Mouse (Mus musculus): Measurements from ENCODE around the gene Treml1.
A peak's percentile ranks its signal among the peaks of the same experiment; 100 is the strongest.

Treml1 gene

GRCm38 (mm10) chr17:48362346-48362745 lies 2.6 kb downstream of the Treml1 start:
- DNase-seq, result no peak

DNA sequence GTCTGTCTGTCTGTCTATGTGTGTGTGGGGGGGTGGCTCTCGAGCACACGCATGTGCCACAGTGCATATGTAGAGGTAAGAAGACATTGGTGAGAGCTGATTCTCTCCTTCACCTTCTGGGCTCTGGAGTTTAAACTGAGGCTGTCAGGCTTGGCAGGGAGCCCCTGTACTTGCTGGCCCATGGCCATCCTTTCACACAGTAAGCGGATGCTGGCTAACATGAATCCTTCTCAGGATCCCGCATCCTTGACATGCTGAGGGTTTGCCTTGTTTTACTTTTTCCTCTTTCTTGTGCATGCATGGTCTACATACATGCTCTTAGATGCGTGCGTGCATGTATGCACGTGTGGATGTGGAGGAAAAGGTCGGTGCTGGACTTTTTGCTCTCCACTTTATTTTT lies 3.2 kb downstream of the Treml1 start:
- peak; percentile 27 to 74 for DNase-seq

GRCm38 (mm10) chr17:48363421-48363965 lies 3.8 kb downstream of the Treml1 start:
- DNase-seq, result no peak

GRCm38 (mm10) chr17:48365511-48366155 lies 5.9 kb downstream of the Treml1 start:
- no peak for DNase-seq

GRCm38 (mm10) chr17:48366806-48367205 lies 7.1 kb downstream of the Treml1 start:
- DNase-seq, result no peak

DNA sequence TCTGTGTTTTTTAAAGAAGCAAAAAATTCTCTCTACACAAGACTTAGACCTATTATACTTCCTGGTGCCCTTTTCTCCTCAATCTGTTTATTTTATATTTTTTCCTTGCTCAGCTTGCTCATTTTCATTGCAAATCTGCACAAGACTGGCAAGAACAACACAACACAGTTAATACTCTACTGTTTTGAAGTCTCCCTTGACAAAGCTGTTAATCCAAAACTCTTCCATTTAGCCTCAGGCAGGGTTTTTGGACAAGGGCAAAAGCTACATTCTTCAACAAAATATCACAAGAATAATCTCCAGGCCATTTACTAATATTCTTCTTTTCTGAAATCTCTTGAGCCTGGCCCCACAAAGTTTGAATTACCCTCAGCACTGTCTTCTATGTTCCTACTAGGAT lies 11.9 kb downstream of the Treml1 start:
- DNase-seq, result peak in 1 of 2 experiments; percentile 9

- DNase-seq, result no peak
Measured at GRCm38 (mm10) chr17:48372987-48373386, 13.3 kb downstream of the Treml1 start.

GRCm38 (mm10) chr17:48376102-48376501 lies 16.4 kb downstream of the Treml1 start:
- DNase-seq, result no peak

DNA sequence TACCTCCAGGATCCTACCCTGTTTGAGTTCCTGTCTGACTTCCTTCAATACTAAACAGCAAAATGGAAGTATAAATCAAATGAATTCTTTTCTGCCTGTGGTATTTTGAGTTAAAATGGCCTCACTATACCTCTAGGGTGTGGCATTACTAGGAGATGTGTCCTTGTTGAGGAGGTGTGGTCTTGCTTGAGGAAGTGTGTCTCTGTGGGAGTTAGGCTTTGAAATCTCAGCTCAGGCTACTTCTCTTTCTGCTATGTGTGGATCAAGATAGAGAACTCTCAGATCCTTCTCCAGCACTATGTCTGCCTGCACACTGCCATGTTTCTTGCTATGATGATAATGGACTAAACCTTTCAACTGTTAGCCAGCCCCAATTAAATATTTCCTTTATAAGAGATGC lies 19.3 kb downstream of the Treml1 start:
- DNase-seq, result no peak

GRCm38 (mm10) chr17:48385786-48386461 lies 26.2 kb downstream of the Treml1 start:
- no peak for DNase-seq

GRCm38 (mm10) chr17:48388666-48389065 lies 28.9 kb downstream of the Treml1 start:
- DNase-seq, result no peak

DNA sequence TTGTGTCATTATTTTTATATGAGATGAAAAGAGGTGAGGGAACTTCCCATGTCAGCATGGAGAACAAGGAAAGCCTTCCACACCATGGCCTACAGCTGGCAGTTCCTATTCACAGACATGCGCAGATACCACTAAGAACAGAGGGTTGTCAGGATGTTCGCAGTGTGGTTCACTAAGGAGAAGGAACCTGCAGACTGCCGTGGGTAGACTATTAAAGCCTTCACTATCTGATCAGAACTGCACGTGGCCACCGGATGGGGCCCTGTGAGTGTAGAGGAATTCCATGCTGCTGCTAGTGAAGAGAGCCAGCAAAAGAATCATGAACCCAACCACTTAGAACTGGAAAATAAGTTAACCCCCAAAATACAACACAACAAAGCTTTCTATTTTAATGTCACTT lies 29.7 kb downstream of the Treml1 start:
- DNase-seq, result no peak

DNA sequence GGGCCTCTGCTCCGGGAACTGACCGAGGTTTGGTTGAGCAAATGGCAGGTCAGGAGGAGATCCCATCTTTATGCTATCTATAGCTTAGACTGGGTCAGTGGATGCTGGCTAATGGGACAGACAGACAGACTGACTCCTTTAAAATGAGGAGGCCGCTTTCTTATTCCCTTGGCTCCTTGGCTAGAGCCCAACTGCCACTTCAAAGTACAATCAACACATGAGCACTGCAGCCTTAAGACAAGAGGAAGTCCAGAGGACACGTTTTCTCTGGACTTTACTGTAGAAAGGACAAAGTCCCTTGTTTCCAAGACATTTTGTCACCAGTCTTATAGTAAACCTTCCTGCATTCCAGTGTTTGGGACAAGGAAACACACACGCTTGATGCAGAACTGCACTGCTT lies 31.7 kb downstream of the Treml1 start:
- peak; percentile 16 to 62 for DNase-seq

GRCm38 (mm10) chr17:48392616-48393015 lies 32.9 kb downstream of the Treml1 start:
- no peak for DNase-seq

DNA sequence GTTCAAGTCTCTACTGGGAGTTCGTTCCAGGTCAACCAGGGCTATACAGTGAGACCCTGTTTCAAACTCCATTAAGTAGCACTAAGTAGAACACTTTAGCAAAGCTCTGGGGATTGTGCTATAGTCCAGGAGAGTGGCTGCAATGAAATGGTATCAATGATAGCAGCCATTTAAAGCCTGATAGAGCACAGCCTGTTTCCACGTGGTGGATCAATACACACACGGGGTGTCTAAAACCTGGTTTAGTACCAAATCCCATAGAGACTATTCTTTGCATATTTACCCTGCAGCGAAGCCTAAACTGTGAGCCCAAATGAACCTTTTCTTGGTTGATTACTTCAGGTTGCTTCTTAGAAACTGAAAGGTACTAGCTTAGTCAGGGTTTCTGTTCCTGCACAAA lies 42.0 kb downstream of the Treml1 start:
- DNase-seq, result no peak

DNA sequence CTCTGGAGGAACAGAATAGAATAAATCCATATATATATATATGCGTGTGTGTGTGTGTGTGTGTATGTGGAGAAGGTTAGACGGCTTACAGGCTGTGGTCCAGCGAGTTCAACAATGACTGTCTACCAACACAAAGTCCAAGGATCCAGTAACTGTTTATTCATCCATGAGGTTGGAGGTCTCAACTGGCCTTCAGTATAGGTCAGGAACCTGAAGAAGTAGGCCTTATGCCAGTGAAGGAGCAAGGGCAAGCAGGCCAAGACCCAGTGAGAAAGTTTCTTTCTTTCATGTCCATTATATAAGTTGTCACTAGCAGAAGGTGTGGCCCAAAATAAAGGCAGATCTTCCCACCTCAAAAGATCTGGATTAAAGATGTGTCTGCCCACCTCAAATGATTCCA lies 43.0 kb downstream of the Treml1 start:
- DNase-seq, result peak in 1 of 2 experiments; percentile 32

DNA sequence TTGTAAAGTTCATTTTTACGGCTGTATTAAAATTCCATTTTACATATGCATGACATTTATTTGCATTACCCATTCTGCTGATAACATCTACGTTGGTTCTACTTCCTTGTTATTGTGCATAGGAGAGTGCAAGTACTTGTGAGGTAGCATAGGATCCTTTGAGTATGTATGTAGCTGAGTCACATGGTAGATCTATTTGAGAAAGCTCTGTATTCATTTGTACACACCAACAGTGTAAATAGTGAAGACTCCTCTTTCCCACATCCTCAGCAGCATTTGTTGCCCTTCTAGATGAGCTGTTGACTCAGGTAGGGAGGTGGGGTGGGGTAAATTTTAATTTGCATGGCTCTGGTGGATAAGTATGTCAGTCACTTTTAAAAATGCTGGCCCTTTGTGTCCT lies 44.1 kb downstream of the Treml1 start:
- DNase-seq, result no peak

GRCm38 (mm10) chr17:48404706-48405105 lies 45.0 kb downstream of the Treml1 start:
- no peak for DNase-seq

GRCm38 (mm10) chr17:48407154-48407553 lies 47.4 kb downstream of the Treml1 start:
- no peak for DNase-seq

DNA sequence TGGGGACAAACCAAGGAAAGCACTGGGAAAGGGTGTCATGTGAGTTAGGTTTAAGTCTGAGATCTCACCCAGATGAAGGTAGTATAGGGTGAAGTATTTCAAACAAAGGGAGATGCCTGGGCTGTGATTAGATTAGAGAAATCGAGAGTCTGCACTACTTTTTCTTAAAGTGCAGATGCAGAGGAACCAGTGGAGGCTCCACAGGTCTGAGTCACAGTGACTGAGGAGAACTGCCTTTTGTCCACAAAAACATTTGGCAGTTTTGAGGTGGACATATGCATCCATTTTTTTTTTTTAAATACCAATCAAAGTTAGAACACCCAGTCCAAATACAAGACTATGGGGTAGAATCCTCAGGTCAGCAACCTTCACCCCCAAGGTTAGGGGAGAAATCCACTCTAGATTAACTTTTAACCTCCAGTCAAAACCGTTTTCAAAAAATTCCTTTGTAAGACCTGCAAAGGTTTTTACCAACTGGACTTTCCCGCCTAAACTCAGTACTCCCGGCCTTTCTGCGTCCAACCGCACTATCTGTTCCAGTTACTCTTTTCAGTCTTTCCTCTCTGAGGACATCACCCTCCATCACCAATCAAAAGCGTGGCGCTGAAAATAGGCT lies 48.3 kb downstream of the Treml1 start:
- DNase-seq, result peak in 1 of 2 experiments; percentile 15

DNA sequence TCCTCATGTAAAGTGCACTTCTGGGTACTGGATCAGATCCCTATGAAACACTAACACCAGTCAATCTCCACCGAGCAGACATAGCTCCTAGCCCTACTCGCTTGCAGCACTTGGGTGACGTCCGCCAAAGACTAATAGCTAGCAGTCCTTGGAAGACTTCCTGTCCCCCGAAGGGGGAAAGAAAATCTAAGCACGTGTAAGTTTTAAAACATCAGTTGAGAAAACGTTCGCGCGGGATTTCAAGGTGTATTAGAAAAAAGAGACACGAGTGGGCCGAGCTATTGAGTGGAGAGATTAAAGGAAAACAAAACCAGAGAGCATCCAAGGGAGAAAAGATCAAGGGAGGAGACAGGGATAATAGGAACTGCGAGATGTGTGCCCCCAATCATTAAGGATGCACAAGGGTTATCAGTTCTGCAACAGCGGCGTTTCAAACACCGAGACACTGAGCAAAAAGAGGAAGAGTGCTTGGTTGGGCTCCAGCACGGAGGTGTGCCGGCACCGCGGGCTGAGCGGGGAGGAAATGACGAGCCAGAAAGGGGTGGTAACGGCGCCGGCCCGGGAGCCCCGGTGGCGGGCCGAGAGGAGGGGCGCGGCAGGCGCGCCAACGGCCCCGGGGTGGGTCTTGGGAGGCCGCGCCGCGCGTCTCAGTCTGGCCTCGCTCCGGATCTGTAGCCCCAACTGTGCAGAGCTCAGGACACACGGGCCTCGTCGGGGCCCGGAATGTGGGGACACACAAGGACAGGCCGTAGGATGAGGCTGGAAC lies 49.0 kb downstream of the Treml1 start:
- DNase-seq, result peak; percentile 73 to 86

DNA sequence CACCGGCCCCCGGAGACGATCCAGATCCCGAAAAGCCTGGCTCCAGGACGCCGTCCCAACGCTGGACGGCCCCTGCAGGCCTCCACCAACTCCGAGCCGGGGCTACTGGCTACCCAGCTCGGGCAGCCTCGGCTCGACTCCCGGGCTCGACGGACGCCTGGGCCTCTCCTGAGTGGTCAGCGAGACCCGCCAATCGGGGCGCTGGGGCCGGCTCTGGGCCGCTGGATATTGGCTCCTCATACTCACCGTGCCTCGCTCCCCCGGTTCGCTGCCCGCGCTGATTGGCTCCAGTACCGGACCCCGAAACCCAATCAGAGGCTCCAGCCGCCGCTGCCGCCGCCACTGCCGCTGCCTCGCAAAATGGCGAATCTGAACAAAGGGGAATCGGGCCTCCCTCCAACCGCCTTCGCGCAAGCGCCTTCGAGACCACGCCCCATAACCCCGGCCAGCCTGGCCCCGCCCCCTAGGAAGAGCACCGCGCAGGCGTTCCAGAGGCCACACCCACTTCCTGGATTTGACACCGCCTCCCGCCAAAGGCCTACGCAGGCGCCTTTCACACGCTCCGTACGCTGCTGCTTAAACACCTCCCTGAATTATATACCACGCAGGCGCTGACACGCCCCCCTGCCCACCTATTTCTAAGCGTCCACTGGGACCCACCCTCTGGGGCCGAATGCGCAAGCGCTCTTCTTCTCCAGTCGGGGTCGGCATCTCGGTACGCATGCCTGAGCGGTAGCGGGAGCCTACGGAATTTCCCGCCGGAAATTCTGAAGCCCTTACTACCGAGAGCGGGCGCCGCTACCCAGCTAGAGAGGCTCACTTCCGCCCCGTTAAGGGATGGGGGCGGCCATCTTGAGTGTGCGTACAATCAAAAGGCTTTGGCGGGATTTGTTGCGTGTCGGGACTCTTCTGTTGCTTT lies 49.9 kb downstream of the Treml1 start, which contains the start of the genes Nfya and Oard1:
TSS of gene Nfya (minus strand) at position 527 of the 919 bp plus-strand sequence.
TSS of gene Oard1 (plus strand) at position 635 of the 919 bp plus-strand sequence.
- DNase-seq, result peak; percentile 99 to 100

All from kidney, postnatal 36 days (tissue).